Mouse (Mus musculus) embryo, embryonic 9.5 days (tissue): ENCODE data around the gene Rex1bd.

ENCODE experiments used
- DNase-seq: peaks from one replicate; pipeline ENCODE4 v3.0.0-alpha.2; 2017; ENCODE audit errors: extremely low spot score

Gene Rex1bd

GRCm38 (mm10) chr8:70477269-70477982 is 29.1 kb downstream of the Rex1bd start:
- DNase-seq: peak; percentile 77

GRCm38 (mm10) chr8:70476333-70477268 is 30.0 kb downstream of the Rex1bd start, which contains the start of gene Klhl26:
TSS of gene Klhl26 (minus strand) at chr8:70476968.
- peak; percentile 99 for DNase-seq

- DNase-seq: no peak
Measured at GRCm38 (mm10) chr8:70471856-70472255, 34.7 kb downstream of the Rex1bd start.

GRCm38 (mm10) chr8:70469938-70470337 is 36.6 kb downstream of the Rex1bd start:
- DNase-seq: no peak

- no peak for DNase-seq
Measured at GRCm38 (mm10) chr8:70469295-70469916, 37.1 kb downstream of the Rex1bd start.

GRCm38 (mm10) chr8:70468733-70469132 is 37.8 kb downstream of the Rex1bd start:
- DNase-seq: no peak

GRCm38 (mm10) chr8:70467907-70468306 is 38.6 kb downstream of the Rex1bd start:
- no peak for DNase-seq

- no peak for DNase-seq
Measured at GRCm38 (mm10) chr8:70467229-70467725, 39.3 kb downstream of the Rex1bd start.

- DNase-seq: no peak
Measured at GRCm38 (mm10) chr8:70466771-70467170, 39.8 kb downstream of the Rex1bd start.

GRCm38 (mm10) chr8:70466305-70466704 is 40.2 kb downstream of the Rex1bd start:
- no peak for DNase-seq

GRCm38 (mm10) chr8:70465701-70466100 is 40.9 kb downstream of the Rex1bd start:
- DNase-seq: no peak

GRCm38 (mm10) chr8:70464162-70464561 is 42.4 kb downstream of the Rex1bd start:
- DNase-seq: no peak

- DNase-seq: no peak
Measured at GRCm38 (mm10) chr8:70463306-70463705, 43.2 kb downstream of the Rex1bd start.

- no peak for DNase-seq
Measured at GRCm38 (mm10) chr8:70462516-70462813, 44.1 kb downstream of the Rex1bd start.

- no peak for DNase-seq
Measured at GRCm38 (mm10) chr8:70461765-70462515, 44.6 kb downstream of the Rex1bd start.

- DNase-seq: no peak
Measured at GRCm38 (mm10) chr8:70460606-70461005, 45.9 kb downstream of the Rex1bd start.

GRCm38 (mm10) chr8:70460199-70460598 is 46.4 kb downstream of the Rex1bd start:
- no peak for DNase-seq

- DNase-seq: no peak
Measured at GRCm38 (mm10) chr8:70459636-70460035, 46.9 kb downstream of the Rex1bd start.

- DNase-seq: no peak
Measured at GRCm38 (mm10) chr8:70458462-70458861, 48.1 kb downstream of the Rex1bd start.

- no peak for DNase-seq
Measured at GRCm38 (mm10) chr8:70457882-70458281, 48.7 kb downstream of the Rex1bd start.

- no peak for DNase-seq
Measured at GRCm38 (mm10) chr8:70456996-70457395, 49.6 kb downstream of the Rex1bd start.
